Mouse (Mus musculus) midbrain, embryonic 13.5 days (tissue): ENCODE data around the gene Gata1. TPM values are rescaled to one million over a fixed set of nuclear protein-coding genes. Genes with fewer than 3 reads are reported as not detected.

Experiments
- ATAC-seq: fragments of 200-750 bp; cut with Nextera tagmentation; 2 replicates; pipeline ENCODE4 v1.8.0; 2017; ENCODE audit warnings: mild to moderate bottlenecking, moderate TSS enrichment, moderate library complexity
- H3K27ac ChIP-seq: fragments of 300-500 bp; sonication (generic); 2 replicates; pipeline ENCODE4 v1.5.1; 2015; ENCODE audit warnings: inconsistent platforms, mild to moderate bottlenecking, moderate library complexity
- H3K27me3 ChIP-seq: fragments of 300-500 bp; sonication (generic); 2 replicates; pipeline ENCODE4 v1.6.1; 2015; ENCODE audit warnings: mild to moderate bottlenecking, inconsistent platforms
- H3K36me3 ChIP-seq: fragments of 300-500 bp; sonication (generic); 2 replicates; pipeline ENCODE4 v1.6.1; 2015; ENCODE audit warnings: mild to moderate bottlenecking, inconsistent platforms
- H3K4me1 ChIP-seq: fragments of 300-500 bp; sonication (generic); replicated peaks from 2 replicates; pipeline ENCODE4 v1.6.1; 2015; ENCODE audit warnings: inconsistent platforms
- H3K4me2 ChIP-seq: fragments of 300-500 bp; sonication (generic); replicated peaks from 2 replicates; pipeline ENCODE4 v1.6.1; 2015; ENCODE audit warnings: moderate library complexity, mild to moderate bottlenecking, inconsistent platforms
- H3K4me3 ChIP-seq: fragments of 300-500 bp; sonication (generic); replicated peaks from 2 replicates; pipeline ENCODE4 v1.5.1; 2015; ENCODE audit warnings: mild to moderate bottlenecking, inconsistent platforms
- H3K9ac ChIP-seq: fragments of 300-500 bp; sonication (generic); replicated peaks from 2 replicates; pipeline ENCODE4 v1.6.1; 2015; ENCODE audit warnings: mild to moderate bottlenecking, inconsistent platforms
- H3K9me3 ChIP-seq: fragments of 300-500 bp; sonication (generic); 2 replicates; pipeline ENCODE4 v1.6.1; 2016; ENCODE audit warnings: mild to moderate bottlenecking, inconsistent platforms
- WGBS: fragments of 180-500 bp; shearing (Covaris S2); methylation state at CpG from one replicate; pipeline ENCODE4 v1.1.7; 2015; 5-methylcytosine and 5-hydroxymethylcytosine counted together
- polyA plus RNA-seq: library from polyadenylated mRNA; unstranded; fragments of >200 nt; fragmentation: Nextera tagmentation; extraction: Ambion mirVana; gene quantifications from 2 replicates; pipeline ENCODE4 v1.2.1, GENCODE M21; 2015

Gata1 gene
- polyA plus RNA-seq, 1 experiment from 2014 or later = 0.24 TPM

- Histone ChIP-seq H3K9ac (no peak overlapping the region), H3K27me3 (no peaks in the 10 kb centered on the region), H3K4me1 (no peaks in the 10 kb centered on the region), H3K36me3 (no peaks in the 10 kb centered on the region), H3K4me3 (no peak overlapping the region), H3K4me2 (no peak overlapping the region), H3K9me3 (no peaks in the 10 kb centered on the region), H3K27ac (no peak overlapping the region)
- 95% methylated on average over 9 of the region's 9 CpGs for WGBS
- no peak for ATAC-seq
Measured at GRCm38 (mm10) chrX:7958868-7959267, 19.0 kb downstream of the Gata1 start.

- ATAC-seq = no peak
- H3K9me3 ChIP-seq = no peaks in the 10 kb centered on the region
- no peaks in the 10 kb centered on the region for H3K27me3 ChIP-seq
- 89% methylated on average over 7 of the region's 7 CpGs for WGBS
- 0 out of 2 replicates have a peak, but pooled peaks cover 7% of the 10 kb centered on the region for H3K4me1 ChIP-seq
- H3K9ac ChIP-seq = no peak overlapping the region
- no peaks in the 10 kb centered on the region for H3K36me3 ChIP-seq
- no peak overlapping the region for H3K4me3 ChIP-seq
- H3K4me2 ChIP-seq = no peak overlapping the region
- H3K27ac ChIP-seq = no peak overlapping the region
Measured at GRCm38 (mm10) chrX:7950091-7950490, 27.8 kb downstream of the Gata1 start.

- Histone ChIP-seq H3K36me3 (peaks cover 5% of the 10 kb centered on the region; the same call in 1 of the 2 replicates), H3K9ac (peak overlapping the region; percentile 44), H3K4me1 (0 out of 2 replicates have a peak, but pooled peaks cover 7% of the 10 kb centered on the region), H3K9me3 (no peaks in the 10 kb centered on the region), H3K27me3 (no peaks in the 10 kb centered on the region), H3K4me3 (peak overlapping the region; percentile 49), H3K4me2 (peak overlapping the region; percentile 62), H3K27ac (peak overlapping the region; percentile 60; the same call in 1 of the 2 replicates)
- WGBS = 20% methylated on average over 38 of the region's 38 CpGs
- no peak; the same call in 1 of the 2 replicates for ATAC-seq
Measured at GRCm38 (mm10) chrX:7947900-7948492, 29.9 kb downstream of the Gata1 start.

GRCm38 (mm10) chrX:7947108-7947899 is 30.6 kb downstream of the Gata1 start, which contains the start of gene Hdac6:
Hdac6 (minus strand) TSS chrX:7947889.
- peak within 1 kb of the TSS; percentile 49 for H3K4me3 ChIP-seq
- 22% methylated on average over 36 of the region's 37 CpGs for WGBS
- H3K27me3 ChIP-seq = no peaks in the 10 kb centered on the region
- ATAC-seq = peak; percentile 99
- peaks cover 6% of the 10 kb centered on the region; the same call in 1 of the 2 replicates for H3K36me3 ChIP-seq
- peak within 1 kb of the TSS; percentile 62 for H3K4me2 ChIP-seq
- H3K9ac ChIP-seq = peak within 1 kb of the TSS; percentile 66
- peak within 1 kb of the TSS; percentile 60 for H3K27ac ChIP-seq
- H3K4me1 ChIP-seq = 0 out of 2 replicates have a peak, but pooled peaks cover 7% of the 10 kb centered on the region
- H3K9me3 ChIP-seq = no peaks in the 10 kb centered on the region

- 67% methylated on average over 8 of the region's 8 CpGs for WGBS
- no peaks in the 10 kb centered on the region for H3K27me3 ChIP-seq
- ATAC-seq = no peak
- H3K4me3 ChIP-seq = no peak overlapping the region
- 0 out of 2 replicates have a peak, but pooled peaks cover 7% of the 10 kb centered on the region for H3K4me1 ChIP-seq
- H3K9me3 ChIP-seq = no peaks in the 10 kb centered on the region
- no peak overlapping the region for H3K4me2 ChIP-seq
- no peak overlapping the region for H3K9ac ChIP-seq
- H3K27ac ChIP-seq = no peak overlapping the region
- peaks cover 17% of the 10 kb centered on the region; the same call in 1 of the 2 replicates for H3K36me3 ChIP-seq
Measured at GRCm38 (mm10) chrX:7945618-7946017, 32.3 kb downstream of the Gata1 start.

- no peaks in the 10 kb centered on the region for H3K27me3 ChIP-seq
- no peaks in the 10 kb centered on the region for H3K9me3 ChIP-seq
- H3K9ac ChIP-seq = no peak overlapping the region
- H3K4me1 ChIP-seq = no peaks in the 10 kb centered on the region
- peaks cover 63% of the 10 kb centered on the region for H3K36me3 ChIP-seq
- H3K4me3 ChIP-seq = no peak overlapping the region
- no peak overlapping the region for H3K27ac ChIP-seq
- WGBS = 91% methylated on average over 6 of the region's 6 CpGs
- ATAC-seq = no peak
- H3K4me2 ChIP-seq = no peak overlapping the region
Measured at GRCm38 (mm10) chrX:7937667-7938066, 40.2 kb downstream of the Gata1 start.

GRCm38 (mm10) chrX:7936874-7937273 is 41.0 kb downstream of the Gata1 start:
- no peak overlapping the region for H3K27ac ChIP-seq
- no peak overlapping the region for H3K4me2 ChIP-seq
- H3K36me3 ChIP-seq = peaks cover 63% of the 10 kb centered on the region
- H3K4me1 ChIP-seq = no peaks in the 10 kb centered on the region
- ATAC-seq = no peak
- no peaks in the 10 kb centered on the region; the same call in 1 of the 2 replicates for H3K9me3 ChIP-seq
- no peak overlapping the region for H3K9ac ChIP-seq
- H3K27me3 ChIP-seq = no peaks in the 10 kb centered on the region
- H3K4me3 ChIP-seq = no peak overlapping the region
- 52% methylated on average over 11 of the region's 11 CpGs for WGBS

- Histone ChIP-seq H3K9ac (no peak within 1 kb of the TSS), H3K36me3 (peaks cover 44% of the 10 kb centered on the region), H3K4me2 (no peak within 1 kb of the TSS), H3K27me3 (peaks cover 31% of the 10 kb centered on the region), H3K4me3 (no peak within 1 kb of the TSS), H3K4me1 (no peaks in the 10 kb centered on the region), H3K9me3 (no peaks in the 10 kb centered on the region; the same call in 1 of the 2 replicates), H3K27ac (no peak within 1 kb of the TSS)
- 29% methylated on average over 19 of the region's 19 CpGs for WGBS
- ATAC-seq = no peak
Measured at GRCm38 (mm10) chrX:7928270-7928790, 49.5 kb downstream of the Gata1 start, which contains the start of gene Eras. Eras (minus strand) TSS chrX:7928607.

GRCm38 (mm10) chrX:7927116-7927515 is 50.8 kb downstream of the Gata1 start:
- Histone ChIP-seq H3K4me2 (no peak overlapping the region), H3K4me3 (no peak overlapping the region), H3K36me3 (peaks cover 41% of the 10 kb centered on the region), H3K9me3 (no peaks in the 10 kb centered on the region), H3K27me3 (peaks cover 37% of the 10 kb centered on the region), H3K4me1 (peaks cover 10% of the 10 kb centered on the region), H3K27ac (no peak overlapping the region), H3K9ac (no peak overlapping the region)
- WGBS = 22% methylated on average over 10 of the region's 10 CpGs
- ATAC-seq = no peak

GRCm38 (mm10) chrX:7926266-7926665 is 51.6 kb downstream of the Gata1 start:
- no peak for ATAC-seq
- WGBS = 78% methylated on average over 6 of the region's 6 CpGs
- H3K9me3 ChIP-seq = no peaks in the 10 kb centered on the region

GRCm38 (mm10) chrX:7922032-7922431 is 55.8 kb downstream of the Gata1 start:
- H3K36me3 ChIP-seq = peaks cover 11% of the 10 kb centered on the region; the same call in 1 of the 2 replicates
- H3K9ac ChIP-seq = peak overlapping the region; percentile 71
- peaks cover 17% of the 10 kb centered on the region for H3K27me3 ChIP-seq
- ATAC-seq = peak; percentile 8; the same call in 1 of the 2 replicates
- 25% methylated on average over 39 of the region's 48 CpGs for WGBS
- H3K27ac ChIP-seq = peak overlapping the region; percentile 58
- H3K4me2 ChIP-seq = peak overlapping the region; percentile 68
- H3K9me3 ChIP-seq = peaks cover 4% of the 10 kb centered on the region; the same call in 1 of the 2 replicates
- peak overlapping the region; percentile 48 for H3K4me3 ChIP-seq
- H3K4me1 ChIP-seq = peaks cover 20% of the 10 kb centered on the region

More at GRCm38 (mm10) chrX:7926266-7926665, 51.6 kb downstream of the Gata1 start:
- Histone ChIP-seq H3K4me3 (no peak overlapping the region), H3K36me3 (peaks cover 33% of the 10 kb centered on the region), H3K9ac (no peak overlapping the region), H3K4me2 (no peak overlapping the region), H3K27ac (no peak overlapping the region), H3K4me1 (peaks cover 10% of the 10 kb centered on the region), H3K27me3 (peaks cover 37% of the 10 kb centered on the region)
